Mouse (Mus musculus): ENCODE data around the gene Car8.
A peak's percentile ranks its signal among the peaks of the same experiment; 100 is the strongest.
"Not testable (repeated sequence)": the region's sequence is repeated elsewhere in the genome, so short reads cannot be mapped to it uniquely, and the experiment has no call there.

The Car8 gene

GRCm38 (mm10) chr4:8201631-8202030 is 37.2 kb downstream of the Car8 start:
- DNase-seq: no peak

- no peak for DNase-seq
These were observed 38.8 kb downstream of the Car8 start for GRCm38 (mm10) chr4:8200081-8200480.

- DNase-seq: peak in 1 of 2 experiments; percentile 4
These were observed 40.8 kb downstream of the Car8 start for GRCm38 (mm10) chr4:8198033-8198432.

GRCm38 (mm10) chr4:8190441-8190840 is 48.4 kb downstream of the Car8 start:
- DNase-seq: no peak

GRCm38 (mm10) chr4:8186921-8187687 is 51.7 kb downstream of the Car8 start:
- no peak for DNase-seq

- no peak for DNase-seq
These were observed 58.3 kb downstream of the Car8 start for GRCm38 (mm10) chr4:8180576-8180975.

- DNase-seq: no peak
These were observed 84.1 kb downstream of the Car8 start for GRCm38 (mm10) chr4:8154589-8155198.

- DNase-seq: not testable (repeated sequence)
These were observed 84.9 kb downstream of the Car8 start for GRCm38 (mm10) chr4:8153926-8154325.

- DNase-seq: no peak
These were observed 101.4 kb downstream of the Car8 start for GRCm38 (mm10) chr4:8137403-8137802.

- DNase-seq: no peak
These were observed 106.8 kb downstream of the Car8 start for GRCm38 (mm10) chr4:8132024-8132423.

GRCm38 (mm10) chr4:8113558-8113957 is 125.3 kb downstream of the Car8 start:
- DNase-seq: no peak

GRCm38 (mm10) chr4:8111891-8112290 is 127.0 kb downstream of the Car8 start:
- DNase-seq: no peak

- DNase-seq: no peak
These were observed 128.8 kb downstream of the Car8 start for GRCm38 (mm10) chr4:8109906-8110567.

GRCm38 (mm10) chr4:8101466-8101865 is 137.4 kb downstream of the Car8 start:
- no peak for DNase-seq

GRCm38 (mm10) chr4:8098084-8098483 is 140.8 kb downstream of the Car8 start:
- DNase-seq: no peak

- no peak for DNase-seq
These were observed 141.2 kb downstream of the Car8 start for GRCm38 (mm10) chr4:8097683-8098082.

GRCm38 (mm10) chr4:8093566-8093965 is 145.3 kb downstream of the Car8 start:
- DNase-seq: not testable (repeated sequence)
